Mouse (Mus musculus): Measurements from ENCODE around the gene Bpgm.

The Bpgm gene

GRCm38 (mm10) chr6:34483811-34484210 is 7.8 kb downstream of the Bpgm start:
- no peak for DNase-seq (ENCODE audit: low read depth, low spot score)

- no peak for DNase-seq (ENCODE audit: low read depth, low spot score)
Measured at GRCm38 (mm10) chr6:34486071-34486626, 10.1 kb downstream of the Bpgm start.

GRCm38 (mm10) chr6:34493327-34494095 is 17.5 kb downstream of the Bpgm start:
- no peak for DNase-seq (ENCODE audit: low read depth, low spot score)

- DNase-seq (ENCODE audit: low read depth, low spot score): no peak
Measured at GRCm38 (mm10) chr6:34495140-34495551, 19.1 kb downstream of the Bpgm start.

GRCm38 (mm10) chr6:34497991-34498625 is 22.1 kb downstream of the Bpgm start:
- no peak for DNase-seq (ENCODE audit: low read depth, low spot score)

- DNase-seq (ENCODE audit: low read depth, low spot score): no peak
Measured at GRCm38 (mm10) chr6:34502291-34502690, 26.3 kb downstream of the Bpgm start.

- DNase-seq (ENCODE audit: low read depth, low spot score): no peak
Measured at GRCm38 (mm10) chr6:34505957-34506356, 29.9 kb downstream of the Bpgm start.

GRCm38 (mm10) chr6:34507581-34507980 is 31.6 kb downstream of the Bpgm start:
- no peak for DNase-seq (ENCODE audit: low read depth, low spot score)

GRCm38 (mm10) chr6:34508016-34508415 is 32.0 kb downstream of the Bpgm start:
- no peak for DNase-seq (ENCODE audit: low read depth, low spot score)

GRCm38 (mm10) chr6:34510277-34510676 is 34.3 kb downstream of the Bpgm start:
- no peak for DNase-seq (ENCODE audit: low read depth, low spot score)

GRCm38 (mm10) chr6:34511410-34511809 is 35.4 kb downstream of the Bpgm start:
- peak; percentile 76 for DNase-seq (ENCODE audit: low read depth, low spot score)

GRCm38 (mm10) chr6:34512741-34513140 is 36.7 kb downstream of the Bpgm start:
- no peak for DNase-seq (ENCODE audit: low read depth, low spot score)

- DNase-seq (ENCODE audit: low read depth, low spot score): no peak
Measured at GRCm38 (mm10) chr6:34514655-34515054, 38.6 kb downstream of the Bpgm start.

GRCm38 (mm10) chr6:34515098-34515782 is 39.2 kb downstream of the Bpgm start:
- no peak for DNase-seq (ENCODE audit: low read depth, low spot score)

GRCm38 (mm10) chr6:34515783-34516099 is 39.7 kb downstream of the Bpgm start:
- DNase-seq (ENCODE audit: low read depth, low spot score): no peak

- no peak for DNase-seq (ENCODE audit: low read depth, low spot score)
Measured at GRCm38 (mm10) chr6:34517750-34518149, 41.7 kb downstream of the Bpgm start.

- DNase-seq (ENCODE audit: low read depth, low spot score): no peak
Measured at GRCm38 (mm10) chr6:34519087-34519486, 43.1 kb downstream of the Bpgm start.

GRCm38 (mm10) chr6:34520491-34520890 is 44.5 kb downstream of the Bpgm start:
- peak; percentile 50 for DNase-seq (ENCODE audit: low read depth, low spot score)

- DNase-seq (ENCODE audit: low read depth, low spot score): peak; percentile 69
Measured at GRCm38 (mm10) chr6:34520912-34521311, 44.9 kb downstream of the Bpgm start.

- no peak for DNase-seq (ENCODE audit: low read depth, low spot score)
Measured at GRCm38 (mm10) chr6:34523476-34523875, 47.5 kb downstream of the Bpgm start.

GRCm38 (mm10) chr6:34525499-34525924 is 49.5 kb downstream of the Bpgm start:
- DNase-seq (ENCODE audit: low read depth, low spot score): no peak

GRCm38 (mm10) chr6:34525927-34526326 is 49.9 kb downstream of the Bpgm start:
- no peak for DNase-seq (ENCODE audit: low read depth, low spot score)

Measured in forelimb bud, embryonic 11.5 days (tissue).